Mouse (Mus musculus) embryo, embryonic 11.5 days (tissue): Measurements from ENCODE around the gene Cyp2d11.

ENCODE experiments used
- DNase-seq: peaks from one replicate; pipeline ENCODE4 v3.0.0-alpha.2; 2012; ENCODE audit warnings: low read depth, low spot score

Cyp2d11 gene

DNA sequence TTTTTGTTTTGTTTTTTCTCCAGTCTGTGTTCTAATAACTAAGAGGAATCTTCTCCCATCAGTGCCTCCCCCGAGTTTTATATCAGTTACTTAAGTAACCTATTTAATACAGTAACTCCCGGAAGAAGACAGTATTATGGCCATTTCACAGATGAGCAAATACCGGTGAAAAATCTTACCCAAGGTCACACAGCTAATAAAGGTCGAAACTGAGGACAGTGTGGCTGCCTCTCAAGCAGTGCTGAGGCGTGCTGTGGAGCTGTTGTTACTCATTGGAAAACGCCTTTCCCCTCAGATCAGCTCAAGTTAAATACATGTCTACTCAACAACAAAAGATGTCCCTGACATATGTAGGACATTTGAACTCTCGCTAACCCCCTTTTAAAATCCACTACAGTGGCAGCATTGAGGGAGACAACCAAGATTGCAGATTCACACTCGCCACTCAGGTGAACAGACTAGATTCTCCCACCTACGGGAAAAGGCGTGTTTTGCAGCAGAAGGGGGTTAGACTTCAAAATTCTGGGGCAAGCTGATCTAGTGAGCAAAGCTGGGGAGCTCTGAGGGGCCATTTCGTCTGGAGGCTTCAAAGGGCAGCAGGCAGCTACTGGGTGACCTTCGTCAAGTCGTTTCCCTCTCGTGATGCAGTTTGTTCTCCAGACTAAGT is 40.6 kb downstream of the Cyp2d11 start:
- no peak for DNase-seq

- no peak for DNase-seq
These were observed 42.3 kb downstream of the Cyp2d11 start for GRCm38 (mm10) chr15:82351480-82351879.

- DNase-seq = no peak
These were observed 43.5 kb downstream of the Cyp2d11 start for GRCm38 (mm10) chr15:82350349-82350748.

GRCm38 (mm10) chr15:82348999-82349341 is 44.9 kb downstream of the Cyp2d11 start:
- no peak for DNase-seq

- DNase-seq = no peak
These were observed 45.4 kb downstream of the Cyp2d11 start for GRCm38 (mm10) chr15:82348258-82348998.

GRCm38 (mm10) chr15:82347852-82348251 is 46.0 kb downstream of the Cyp2d11 start:
- DNase-seq = no peak

DNA sequence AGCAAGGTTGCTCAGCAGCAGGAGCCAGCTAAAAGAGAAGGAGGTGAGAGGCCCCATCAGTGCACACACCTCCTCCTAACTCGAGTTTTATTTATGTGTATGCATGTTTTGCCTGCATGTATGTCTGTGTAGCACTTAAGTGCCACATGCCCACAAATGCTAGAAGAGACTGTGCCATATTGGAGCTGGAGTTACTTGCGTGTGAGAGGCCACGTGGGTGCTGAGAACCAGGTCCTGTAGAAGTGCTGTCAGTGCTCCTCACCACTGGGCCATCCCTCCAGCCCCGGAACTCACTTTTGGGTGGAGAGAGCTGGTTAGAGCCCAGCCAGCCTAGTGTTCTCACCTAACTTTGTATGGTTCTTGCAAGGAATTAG is 46.5 kb downstream of the Cyp2d11 start:
- no peak for DNase-seq

DNA sequence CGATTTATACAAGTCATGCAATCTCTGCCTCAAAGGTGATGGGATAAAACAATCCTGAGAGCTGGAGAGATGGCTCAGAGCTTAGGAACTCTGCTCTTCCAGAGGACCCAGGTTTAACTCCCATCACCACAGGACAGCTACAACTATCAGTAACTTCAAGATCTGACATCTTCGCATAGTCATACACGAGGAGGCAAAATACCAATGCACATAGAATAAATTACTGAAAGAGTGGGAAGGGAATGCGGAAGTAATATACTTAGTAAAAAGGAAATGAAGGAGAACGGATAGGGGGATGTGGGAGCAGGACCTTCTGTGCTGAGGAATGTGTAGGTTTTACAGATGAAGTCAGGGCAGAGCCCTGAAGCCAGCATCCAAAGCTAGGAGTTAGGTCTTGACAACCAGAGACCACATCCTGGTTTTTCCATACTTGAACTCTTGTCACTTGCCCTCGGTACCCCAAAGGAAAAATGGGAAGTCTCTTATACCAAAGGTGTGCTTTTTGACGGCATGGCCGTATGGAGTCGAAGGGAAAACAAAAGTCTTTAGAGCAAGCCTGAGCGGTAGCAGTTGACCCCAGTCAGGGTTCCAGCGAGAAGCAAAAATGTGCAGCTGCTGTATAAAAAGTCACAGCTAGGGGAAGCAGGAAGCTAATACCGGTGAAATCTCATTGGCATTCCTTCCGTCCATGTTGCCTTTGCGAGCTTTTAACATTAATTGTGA is 47.1 kb downstream of the Cyp2d11 start:
- no peak for DNase-seq

DNA sequence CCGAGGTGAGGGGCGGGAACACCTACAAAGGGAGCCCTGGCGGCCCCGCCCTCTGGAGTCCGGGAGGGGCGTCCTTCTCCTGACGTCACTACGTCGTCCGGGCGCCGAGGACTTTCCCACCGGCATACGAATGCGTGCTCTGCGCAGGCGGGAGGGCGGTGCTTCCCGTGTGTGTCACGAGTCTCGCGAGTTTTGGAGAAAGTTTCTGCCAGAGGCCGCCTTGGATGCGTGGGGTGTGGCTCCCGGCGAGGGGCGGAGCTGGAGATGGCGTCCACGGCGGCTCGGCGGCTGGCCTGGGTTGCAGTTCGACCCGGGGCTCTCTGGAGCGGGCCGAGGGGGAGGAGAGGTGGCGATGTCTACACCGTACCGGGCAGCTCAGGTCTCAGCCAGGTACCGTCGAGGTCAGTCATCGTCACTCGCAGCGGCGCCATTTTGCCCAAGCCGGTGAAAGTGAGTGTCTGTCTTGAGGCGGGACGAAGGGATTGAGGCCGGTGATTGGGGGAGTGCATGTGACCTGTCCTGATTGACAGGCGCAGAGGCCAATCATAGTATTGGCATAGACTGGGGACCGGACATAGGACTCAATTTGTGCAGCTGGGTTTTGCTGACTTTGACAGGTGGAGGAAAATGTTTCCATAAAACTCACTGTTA is 47.9 kb downstream of the Cyp2d11 start:
- DNase-seq = peak; percentile 98

DNA sequence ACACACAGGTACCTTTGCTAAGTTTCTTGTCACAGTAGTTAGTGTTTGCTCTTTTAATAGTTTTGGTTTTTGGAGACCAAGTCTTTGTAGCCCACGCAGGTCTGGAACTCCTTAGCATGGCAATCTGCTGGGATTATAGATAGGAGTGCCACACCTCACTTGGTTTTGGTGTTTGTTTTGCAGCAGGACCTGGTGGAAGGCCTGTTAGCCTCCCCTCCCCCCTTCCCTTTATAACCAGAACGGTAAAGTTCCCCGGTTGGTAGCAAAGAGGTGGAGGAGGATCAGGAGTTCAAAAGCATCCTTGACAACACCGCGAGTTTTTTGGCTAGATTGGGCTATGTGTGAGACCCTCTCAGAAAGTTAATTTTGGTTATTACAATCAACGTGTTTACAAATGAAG is 48.9 kb downstream of the Cyp2d11 start:
- DNase-seq = no peak

DNA sequence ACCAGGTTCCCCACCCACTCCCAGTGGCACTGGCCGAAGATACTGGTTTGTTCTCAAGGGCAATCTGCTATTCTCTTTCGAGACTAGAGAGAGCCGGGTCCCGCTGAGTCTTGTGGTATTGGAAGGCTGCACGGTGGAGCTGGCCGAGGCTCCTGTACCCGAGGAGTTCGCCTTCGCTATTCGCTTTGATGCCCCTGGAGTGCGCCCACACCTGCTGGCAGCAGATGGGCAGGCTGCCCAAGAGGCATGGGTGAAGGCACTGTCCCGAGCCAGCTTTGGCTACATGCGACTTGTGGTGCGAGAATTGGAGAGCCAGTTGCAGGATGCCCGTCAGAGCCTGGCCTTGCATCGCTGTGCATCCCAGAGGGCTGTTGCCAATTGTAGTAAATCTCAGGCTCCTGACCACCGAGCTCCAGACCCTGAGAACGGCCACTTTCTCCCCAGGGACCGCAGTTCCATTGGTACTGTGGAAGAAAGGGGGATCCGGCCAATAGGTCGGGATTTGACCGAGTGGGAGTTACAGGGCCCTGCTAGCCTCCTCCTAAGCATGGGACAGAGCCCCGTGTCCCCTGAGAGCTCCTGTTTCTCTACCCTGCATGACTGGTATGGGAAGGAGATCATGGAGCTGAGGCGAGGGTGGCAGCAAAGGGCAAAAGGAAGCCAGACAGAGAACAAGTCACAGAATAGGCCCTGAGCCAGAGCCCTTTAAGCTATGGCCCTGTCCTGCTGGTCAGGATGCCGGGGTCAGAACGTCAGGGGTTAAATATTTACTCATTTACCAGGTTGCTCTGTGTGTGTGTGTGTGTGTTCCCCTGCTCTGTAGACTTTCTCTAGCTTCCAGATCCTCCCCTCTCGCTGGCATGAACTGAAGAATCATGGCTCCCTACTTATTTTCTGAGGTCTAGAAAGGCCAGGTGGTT is 50.2 kb downstream of the Cyp2d11 start:
- DNase-seq = no peak

- DNase-seq = no peak
These were observed 51.3 kb downstream of the Cyp2d11 start for GRCm38 (mm10) chr15:82342543-82342935.

DNA sequence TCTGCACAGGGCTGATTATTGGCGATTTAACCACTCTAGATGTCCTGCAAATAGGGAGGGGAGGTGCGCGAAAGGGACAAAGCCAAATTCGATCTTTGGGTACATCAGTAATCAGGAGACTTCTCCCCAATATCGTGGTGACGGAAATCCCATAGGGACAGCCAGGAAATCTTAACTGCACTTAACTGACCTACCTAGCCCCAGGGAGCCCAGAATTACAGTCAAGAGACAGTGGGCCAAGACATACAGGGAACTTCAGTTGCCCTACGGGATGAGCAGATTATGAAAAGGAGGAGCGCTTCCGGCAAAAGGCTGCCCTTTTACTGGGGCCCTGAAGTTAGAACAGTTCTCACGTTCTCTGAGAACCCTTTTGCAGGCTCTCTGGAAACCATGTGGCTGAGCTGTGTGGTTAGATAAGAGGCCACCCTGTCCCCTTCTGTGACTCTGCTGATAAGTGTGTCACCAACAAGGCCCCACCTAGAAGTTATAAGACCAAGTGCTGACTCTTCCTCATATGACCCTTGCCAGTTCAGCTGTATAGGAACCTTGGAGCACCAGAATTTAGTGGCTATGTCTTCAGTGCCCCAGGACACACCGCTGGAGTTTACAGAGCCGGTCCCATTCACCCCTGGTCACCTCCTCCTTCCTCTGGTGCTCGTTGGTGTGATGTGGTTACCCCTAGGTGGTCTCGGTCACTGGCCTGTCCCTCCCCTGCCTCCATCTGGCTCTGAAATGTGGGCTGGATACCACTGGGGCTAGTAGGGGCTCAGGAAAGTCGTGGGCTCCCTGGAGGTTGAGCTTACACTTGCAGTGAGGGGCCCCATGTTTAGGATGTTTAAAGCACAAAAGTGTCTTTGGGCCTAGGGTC is 51.9 kb downstream of the Cyp2d11 start:
- DNase-seq = no peak

- DNase-seq = no peak
These were observed 52.8 kb downstream of the Cyp2d11 start for GRCm38 (mm10) chr15:82341036-82341501.

GRCm38 (mm10) chr15:82340414-82341035 is 53.3 kb downstream of the Cyp2d11 start:
- no peak for DNase-seq

DNA sequence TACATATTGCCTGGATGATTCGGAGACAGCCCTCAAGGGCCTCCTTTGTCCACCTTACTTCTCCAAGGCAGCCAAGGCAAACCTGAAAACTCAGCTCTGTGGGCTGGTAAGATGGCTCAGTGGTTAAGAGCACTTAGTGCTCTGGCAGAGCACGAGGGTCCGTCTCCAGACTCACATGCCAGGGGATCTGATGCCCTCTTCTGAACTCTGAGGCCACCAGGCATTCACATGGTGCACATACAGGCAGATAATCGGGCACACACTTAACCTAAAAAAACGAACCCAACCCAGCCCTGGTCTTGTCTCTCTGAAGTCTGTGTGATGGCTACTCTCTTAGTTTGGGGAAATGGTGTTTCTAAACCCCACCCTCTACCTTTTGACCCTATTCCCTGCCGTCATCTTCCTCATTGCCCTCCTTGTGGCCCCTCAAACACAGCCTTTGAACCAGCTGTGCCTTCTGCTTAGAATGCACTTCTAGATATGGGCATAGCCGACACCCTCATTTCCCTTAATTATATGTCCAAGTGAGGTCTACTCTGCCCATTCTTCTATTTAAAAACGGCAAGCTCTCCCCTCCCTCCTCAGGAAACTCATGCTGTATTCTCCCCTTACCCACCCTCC is 54.1 kb downstream of the Cyp2d11 start:
- no peak for DNase-seq
